Mouse (Mus musculus): ENCODE results near the gene Oas1a. TPM values are rescaled to one million over a fixed set of nuclear protein-coding genes. Genes with fewer than 3 reads are reported as not detected.
"Not testable (repeated sequence)": the region's sequence is repeated elsewhere in the genome, so short reads cannot be mapped to it uniquely, and the experiment has no call there.

Gene Oas1a
- polyA plus RNA-seq, 1 experiment = 0.27 TPM

- no peaks in the 10 kb centered on the region for H3K36me3 ChIP-seq (ENCODE audit: control insufficient read depth, insufficient read depth, low read length)
- H3K4me3 ChIP-seq (ENCODE audit: control insufficient read depth, low read depth, low read length) = no peak overlapping the region
- H3K4me1 ChIP-seq (ENCODE audit: control insufficient read depth, insufficient read depth, low read length) = peaks cover 2% of the 10 kb centered on the region
- H3K27ac ChIP-seq (ENCODE audit: control insufficient read depth, insufficient read depth, low read depth, low read length) = no peak overlapping the region
- no peaks in the 10 kb centered on the region for H3K27me3 ChIP-seq (ENCODE audit: control insufficient read depth, insufficient read depth, low read length)
- no peak for TF ChIP-seq POLR2A (IDR thresholded peaks at IDR 0.05; ENCODE audit: control insufficient read depth, low read depth, low read length)
These were observed 5.3 kb downstream of the Oas1a start for GRCm38 (mm10) chr5:120902056-120902455.

- no peaks in the 10 kb centered on the region for H3K4me1 ChIP-seq (ENCODE audit: control insufficient read depth, insufficient read depth, low read length)
- no peak overlapping the region for H3K27ac ChIP-seq (ENCODE audit: control insufficient read depth, insufficient read depth, low read depth, low read length)
- TF ChIP-seq CTCF (IDR thresholded peaks at IDR 0.05; ENCODE audit: control insufficient read depth, insufficient read depth, insufficient replicate concordance, low read depth, low read length) (no peak), POLR2A (IDR thresholded peaks at IDR 0.05; ENCODE audit: control insufficient read depth, low read depth, low read length) (no peak)
- no peaks in the 10 kb centered on the region for H3K36me3 ChIP-seq (ENCODE audit: control insufficient read depth, insufficient read depth, low read length)
- H3K27me3 ChIP-seq (ENCODE audit: control insufficient read depth, insufficient read depth, low read length) = no peaks in the 10 kb centered on the region
- H3K4me3 ChIP-seq (ENCODE audit: control insufficient read depth, low read depth, low read length) = no peak overlapping the region
These were observed 6.7 kb downstream of the Oas1a start for GRCm38 (mm10) chr5:120900666-120901065.

GRCm38 (mm10) chr5:120898726-120899125, 8.6 kb downstream of the Oas1a start:
- Histone ChIP-seq H3K36me3 (ENCODE audit: control insufficient read depth, insufficient read depth, low read length) (no peaks in the 10 kb centered on the region), H3K27ac (ENCODE audit: control insufficient read depth, insufficient read depth, low read depth, low read length) (no peak overlapping the region), H3K27me3 (ENCODE audit: control insufficient read depth, insufficient read depth, low read length) (no peaks in the 10 kb centered on the region), H3K4me3 (ENCODE audit: control insufficient read depth, low read depth, low read length) (no peak overlapping the region), H3K4me1 (ENCODE audit: control insufficient read depth, insufficient read depth, low read length) (no peaks in the 10 kb centered on the region)
- TF ChIP-seq POLR2A (IDR thresholded peaks at IDR 0.05; ENCODE audit: control insufficient read depth, low read depth, low read length) (no peak), CTCF (IDR thresholded peaks at IDR 0.05; ENCODE audit: control insufficient read depth, insufficient read depth, insufficient replicate concordance, low read depth, low read length) (no peak)

GRCm38 (mm10) chr5:120898307-120898706, 9.0 kb downstream of the Oas1a start:
- no peak overlapping the region for H3K4me3 ChIP-seq (ENCODE audit: control insufficient read depth, low read depth, low read length)
- no peaks in the 10 kb centered on the region for H3K27me3 ChIP-seq (ENCODE audit: control insufficient read depth, insufficient read depth, low read length)
- no peak for TF ChIP-seq POLR2A (IDR thresholded peaks at IDR 0.05; ENCODE audit: control insufficient read depth, low read depth, low read length)
- TF ChIP-seq CTCF (IDR thresholded peaks at IDR 0.05; ENCODE audit: control insufficient read depth, insufficient read depth, insufficient replicate concordance, low read depth, low read length) = no peak
- H3K36me3 ChIP-seq (ENCODE audit: control insufficient read depth, insufficient read depth, low read length) = no peaks in the 10 kb centered on the region
- no peak overlapping the region for H3K27ac ChIP-seq (ENCODE audit: control insufficient read depth, insufficient read depth, low read depth, low read length)
- H3K4me1 ChIP-seq (ENCODE audit: control insufficient read depth, insufficient read depth, low read length) = no peaks in the 10 kb centered on the region

GRCm38 (mm10) chr5:120895231-120895900, 12.0 kb downstream of the Oas1a start:
- no peaks in the 10 kb centered on the region for H3K36me3 ChIP-seq (ENCODE audit: control insufficient read depth, insufficient read depth, low read length)
- no peaks in the 10 kb centered on the region for H3K27me3 ChIP-seq (ENCODE audit: control insufficient read depth, insufficient read depth, low read length)
- H3K4me1 ChIP-seq (ENCODE audit: control insufficient read depth, insufficient read depth, low read length) = no peaks in the 10 kb centered on the region
- no peak overlapping the region for H3K27ac ChIP-seq (ENCODE audit: control insufficient read depth, insufficient read depth, low read depth, low read length)
- H3K4me3 ChIP-seq (ENCODE audit: control insufficient read depth, low read depth, low read length) = no peak overlapping the region
- TF ChIP-seq POLR2A (IDR thresholded peaks at IDR 0.05; ENCODE audit: control insufficient read depth, low read depth, low read length) = no peak
- no peak for TF ChIP-seq CTCF (IDR thresholded peaks at IDR 0.05; ENCODE audit: control insufficient read depth, insufficient read depth, insufficient replicate concordance, low read depth, low read length)

- H3K36me3 ChIP-seq (ENCODE audit: control insufficient read depth, insufficient read depth, low read length); H3K27ac ChIP-seq (ENCODE audit: control insufficient read depth, insufficient read depth, low read depth, low read length); H3K4me3 ChIP-seq (ENCODE audit: control insufficient read depth, low read depth, low read length): not testable (repeated sequence)
These were observed 12.6 kb downstream of the Oas1a start for GRCm38 (mm10) chr5:120894692-120895091.

GRCm38 (mm10) chr5:120893866-120894265, 13.5 kb downstream of the Oas1a start:
- H3K27me3 ChIP-seq (ENCODE audit: control insufficient read depth, insufficient read depth, low read length); H3K27ac ChIP-seq (ENCODE audit: control insufficient read depth, insufficient read depth, low read depth, low read length); H3K4me1 ChIP-seq (ENCODE audit: control insufficient read depth, insufficient read depth, low read length): not testable (repeated sequence)

More at GRCm38 (mm10) chr5:120894692-120895091, 12.6 kb downstream of the Oas1a start:
- H3K27me3 ChIP-seq (ENCODE audit: control insufficient read depth, insufficient read depth, low read length); H3K4me1 ChIP-seq (ENCODE audit: control insufficient read depth, insufficient read depth, low read length): not testable (repeated sequence)

GRCm38 (mm10) chr5:120892243-120892660, 15.1 kb downstream of the Oas1a start:
- no peaks in the 10 kb centered on the region for H3K36me3 ChIP-seq (ENCODE audit: control insufficient read depth, insufficient read depth, low read length)
- TF ChIP-seq CTCF (IDR thresholded peaks at IDR 0.05; ENCODE audit: control insufficient read depth, insufficient read depth, insufficient replicate concordance, low read depth, low read length) = no peak
- no peak for TF ChIP-seq POLR2A (IDR thresholded peaks at IDR 0.05; ENCODE audit: control insufficient read depth, low read depth, low read length)
- no peaks in the 10 kb centered on the region for H3K27me3 ChIP-seq (ENCODE audit: control insufficient read depth, insufficient read depth, low read length)
- H3K27ac ChIP-seq (ENCODE audit: control insufficient read depth, insufficient read depth, low read depth, low read length) = no peak overlapping the region
- H3K4me3 ChIP-seq (ENCODE audit: control insufficient read depth, low read depth, low read length) = no peak overlapping the region
- H3K4me1 ChIP-seq (ENCODE audit: control insufficient read depth, insufficient read depth, low read length) = no peaks in the 10 kb centered on the region

More at GRCm38 (mm10) chr5:120893866-120894265, 13.5 kb downstream of the Oas1a start:
- H3K36me3 ChIP-seq (ENCODE audit: control insufficient read depth, insufficient read depth, low read length); H3K4me3 ChIP-seq (ENCODE audit: control insufficient read depth, low read depth, low read length): not testable (repeated sequence)

GRCm38 (mm10) chr5:120891566-120892242, 15.6 kb downstream of the Oas1a start:
- H3K27me3 ChIP-seq (ENCODE audit: control insufficient read depth, insufficient read depth, low read length); H3K36me3 ChIP-seq (ENCODE audit: control insufficient read depth, insufficient read depth, low read length); H3K4me1 ChIP-seq (ENCODE audit: control insufficient read depth, insufficient read depth, low read length); H3K27ac ChIP-seq (ENCODE audit: control insufficient read depth, insufficient read depth, low read depth, low read length); H3K4me3 ChIP-seq (ENCODE audit: control insufficient read depth, low read depth, low read length): not testable (repeated sequence)

Measured in testis, adult 2 months (tissue).